Mouse (Mus musculus) left cerebral cortex, postnatal 25 days (tissue): Measurements from ENCODE around the gene Slc44a3. TPM values are rescaled to one million over a fixed set of nuclear protein-coding genes. Genes with fewer than 3 reads are reported as not detected.

Experiments used
- DNase-seq, 2 experiments: peaks; one replicate each; pipeline ENCODE4 v3.0.0; 2022; ENCODE audit warnings: low spot score in 2 of 2, mixed read lengths in 1 of 2
- intact Hi-C: fragments of 180-260 bp; cut with DNase I; formaldehyde crosslinking; loops from one replicate; pipeline ENCODE4 v1.15.1; 2025
- total RNA-seq, 2 experiments: library from RNA; stranded (reverse); gene quantifications; 2 replicates each; pipeline ENCODE4 v1.2.3; 2021

Slc44a3 gene
- total RNA-seq, 2 experiments from 2014 or later = not detected

DNA sequence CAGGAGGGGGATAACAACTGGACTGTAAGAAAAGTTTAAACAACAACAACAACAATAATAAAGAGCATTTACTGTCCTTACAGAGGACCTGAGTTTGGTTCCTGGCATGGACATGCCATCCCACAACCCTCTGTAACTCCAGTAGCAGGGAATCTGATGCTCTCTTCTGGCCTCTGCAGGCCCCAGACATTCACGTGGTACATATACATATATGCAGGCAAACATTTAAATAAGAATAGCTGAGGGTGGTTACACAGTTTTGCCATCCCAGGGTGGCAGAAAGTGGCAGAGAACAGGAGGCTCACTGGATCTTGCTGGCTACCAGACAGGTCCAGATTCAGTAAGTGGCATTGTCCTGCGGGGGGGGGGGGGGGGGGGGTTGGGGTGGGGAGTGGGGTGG lies 64.1 kb downstream of the Slc44a3 start:
- intact Hi-C loops = no loop called here
- no peak for DNase-seq

GRCm38 (mm10) chr3:121467094-121467552 lies 65.1 kb downstream of the Slc44a3 start:
- DNase-seq = no peak
- intact Hi-C loops = no loop called here

- no peak for DNase-seq
- intact Hi-C loops = no loop called here
Measured at GRCm38 (mm10) chr3:121465795-121466194, 66.4 kb downstream of the Slc44a3 start.

GRCm38 (mm10) chr3:121464733-121465305 lies 67.4 kb downstream of the Slc44a3 start:
- intact Hi-C loops = no loop called here
- no peak for DNase-seq

DNA sequence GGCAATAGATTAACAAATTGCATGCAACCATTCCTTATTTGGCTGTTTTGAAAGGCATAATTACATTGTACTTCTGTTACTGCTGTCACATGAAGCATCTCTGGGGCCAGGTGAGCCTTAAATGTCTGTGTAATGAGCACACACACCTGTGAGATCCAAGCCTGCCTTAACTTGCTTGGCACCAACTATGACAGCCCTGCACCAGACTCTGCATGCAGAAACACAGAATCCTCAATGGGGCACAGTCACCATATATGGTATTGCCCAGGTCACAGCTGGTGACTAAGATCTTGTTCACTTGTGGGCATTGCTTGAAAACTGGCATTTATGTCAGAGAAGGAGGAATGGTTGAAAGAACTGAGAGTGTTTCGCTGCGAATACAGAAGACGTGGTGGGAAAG lies 69.4 kb downstream of the Slc44a3 start:
- intact Hi-C loops = no loop called here
- DNase-seq = no peak

- intact Hi-C loops = no loop called here
- DNase-seq = no peak
Measured at GRCm38 (mm10) chr3:121461477-121461876, 70.7 kb downstream of the Slc44a3 start.

DNA sequence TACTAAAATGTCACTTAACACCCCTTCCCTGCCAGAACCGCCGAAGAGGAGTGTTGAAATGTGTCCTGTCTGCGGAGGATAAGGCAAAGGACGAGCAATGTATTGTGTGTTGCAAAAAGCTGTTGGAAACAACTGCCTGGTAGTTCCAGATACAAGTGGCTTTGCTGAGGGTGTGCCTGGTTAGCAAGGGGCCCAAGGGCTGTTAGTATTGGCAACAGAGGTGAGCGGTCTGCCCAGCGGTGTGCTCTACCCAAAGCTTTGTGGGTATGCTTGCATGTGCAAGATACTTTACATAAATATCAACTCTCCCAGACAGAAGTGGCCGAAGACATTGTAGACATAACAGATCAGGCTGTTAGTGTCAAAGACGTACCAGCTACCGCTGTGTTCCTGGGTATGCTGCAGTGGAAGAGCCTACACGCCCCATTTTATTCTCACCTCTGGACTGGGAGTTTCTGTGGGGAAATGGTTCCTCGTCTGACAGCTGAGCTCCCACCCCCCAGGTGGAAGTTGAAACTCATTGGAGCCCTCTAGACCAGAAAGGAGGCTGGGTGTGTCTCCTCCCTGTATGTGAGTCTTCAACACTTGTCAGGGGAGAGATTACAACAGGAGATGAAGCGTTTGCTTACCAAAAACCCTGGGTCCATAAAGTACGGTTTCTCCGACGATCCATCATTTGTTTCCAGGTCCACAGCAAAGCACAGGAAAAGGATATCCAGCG lies 71.6 kb downstream of the Slc44a3 start:
- no peak for DNase-seq
- intact Hi-C loops = no loop called here

DNA sequence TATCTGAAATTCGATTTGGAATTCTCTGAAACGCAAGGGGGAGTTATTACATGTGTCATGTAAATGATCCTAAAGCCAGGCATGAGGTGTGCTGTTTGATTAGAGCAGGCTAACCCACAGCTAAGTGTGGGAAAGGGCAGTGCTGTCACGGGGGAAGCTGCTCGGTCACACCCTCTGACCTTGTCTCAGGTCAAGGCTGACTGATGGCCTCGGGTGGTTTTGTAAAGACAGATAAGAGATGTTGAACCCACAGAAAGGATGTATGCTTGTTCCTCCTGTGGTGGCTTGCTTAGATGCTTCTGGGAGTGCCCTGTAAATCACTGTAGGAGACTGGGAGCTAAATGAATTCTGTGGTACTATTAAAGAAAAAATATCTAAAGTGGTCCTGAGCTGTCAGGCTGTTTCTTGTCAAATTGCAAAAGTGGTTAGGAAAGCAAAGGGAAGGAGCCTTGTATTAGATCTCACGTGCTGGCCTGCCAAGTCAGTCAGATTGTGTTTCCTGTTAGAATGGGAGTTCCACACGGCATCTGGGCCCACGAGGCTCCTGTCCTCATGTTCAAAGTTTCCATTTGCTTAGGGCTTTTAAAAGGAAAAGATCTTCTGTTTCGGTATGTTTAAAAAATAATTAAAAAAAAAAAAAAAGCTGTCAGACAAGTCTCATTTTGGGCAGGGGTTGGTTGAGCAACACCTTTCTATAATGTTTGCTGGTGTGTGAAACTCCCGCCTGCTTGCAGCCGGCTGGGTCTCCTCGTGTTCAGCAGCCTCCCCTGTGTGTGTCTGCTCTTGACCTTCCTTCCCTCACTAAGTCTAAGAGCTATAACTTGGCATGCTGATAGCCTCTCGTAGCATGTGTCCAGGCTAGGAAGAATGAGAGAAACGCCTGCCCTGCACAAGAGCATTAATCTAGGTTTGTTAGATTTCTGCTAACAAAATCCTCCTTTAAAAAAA lies 73.4 kb downstream of the Slc44a3 start:
- DNase-seq = no peak
- intact Hi-C loops = no loop called here

DNA sequence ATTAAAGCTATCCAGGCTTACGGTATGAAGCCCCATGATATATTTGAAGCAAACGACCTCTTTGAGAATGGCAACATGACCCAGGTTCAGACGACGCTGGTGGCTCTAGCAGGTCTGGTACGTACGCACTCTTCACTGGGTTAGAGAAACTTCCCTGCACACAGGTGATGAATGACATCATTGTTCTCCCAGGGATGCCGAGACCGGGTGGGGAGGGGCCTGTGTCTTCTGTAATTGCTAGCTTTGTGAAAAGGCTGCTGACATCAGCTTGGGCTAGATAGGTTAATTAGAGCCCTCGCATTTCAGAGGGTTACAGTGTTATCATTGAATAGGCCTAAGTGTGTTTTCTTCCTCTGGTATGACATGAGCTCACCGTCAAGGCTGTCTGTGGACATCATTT lies 80.8 kb downstream of the Slc44a3 start:
- DNase-seq = no peak
- intact Hi-C loops = no loop called here

- DNase-seq = no peak
- intact Hi-C loops = no loop called here
Measured at GRCm38 (mm10) chr3:121449527-121449926, 82.7 kb downstream of the Slc44a3 start.

GRCm38 (mm10) chr3:121448606-121449005 lies 83.6 kb downstream of the Slc44a3 start:
- intact Hi-C loops = no loop called here
- no peak for DNase-seq

- intact Hi-C loops = no loop called here
- DNase-seq = no peak
Measured at GRCm38 (mm10) chr3:121448029-121448468, 84.2 kb downstream of the Slc44a3 start.

- intact Hi-C loops = no loop called here
- no peak for DNase-seq
Measured at GRCm38 (mm10) chr3:121446454-121446853, 85.8 kb downstream of the Slc44a3 start.

GRCm38 (mm10) chr3:121444414-121444813 lies 87.8 kb downstream of the Slc44a3 start:
- intact Hi-C loops = no loop called here
- no peak for DNase-seq

GRCm38 (mm10) chr3:121443861-121444271 lies 88.3 kb downstream of the Slc44a3 start:
- intact Hi-C loops = no loop called here
- no peak for DNase-seq

DNA sequence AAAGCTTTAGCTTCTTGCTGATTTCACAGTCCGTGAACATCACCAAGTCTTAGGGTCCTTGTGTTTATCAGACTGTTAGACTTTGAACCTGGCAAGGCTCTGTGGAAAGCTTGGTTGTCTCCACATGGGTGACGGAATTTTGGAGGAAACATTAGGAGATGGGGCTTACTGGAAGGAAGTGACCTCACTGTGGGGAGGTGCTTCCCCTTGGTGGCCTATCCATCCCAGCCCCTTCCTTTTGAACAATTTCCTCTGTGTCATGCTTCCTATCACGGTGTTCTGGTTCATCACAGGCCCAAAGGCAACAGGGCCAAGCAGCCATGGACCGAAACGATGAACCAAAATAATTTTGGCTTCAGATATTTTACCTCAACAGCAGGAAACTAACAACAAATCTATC lies 89.9 kb downstream of the Slc44a3 start:
- intact Hi-C loops = no loop called here

DNA sequence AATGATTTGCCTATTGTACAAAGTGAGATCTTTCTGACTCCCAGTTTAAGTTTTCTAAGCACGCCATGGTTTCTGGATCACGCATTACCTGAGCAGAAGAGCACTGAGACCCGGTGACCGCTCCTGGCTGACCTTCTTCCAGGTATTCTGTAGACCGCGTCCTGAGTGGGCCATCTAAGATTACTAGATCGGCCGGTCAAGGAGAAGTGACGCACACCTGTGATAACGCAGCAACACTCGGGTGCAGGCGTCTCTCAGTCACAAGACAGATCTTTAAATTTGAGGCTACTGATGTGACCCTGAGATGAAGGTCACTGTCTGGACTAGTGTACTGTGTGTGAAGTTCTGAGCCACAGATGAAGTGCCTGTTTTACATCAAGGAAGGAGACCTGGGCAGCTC lies 90.7 kb downstream of the Slc44a3 start:
- intact Hi-C loops = no loop called here
- DNase-seq = no peak

More for the DNA sequence above, 89.9 kb downstream of the Slc44a3 start:
- no peak for DNase-seq

DNA sequence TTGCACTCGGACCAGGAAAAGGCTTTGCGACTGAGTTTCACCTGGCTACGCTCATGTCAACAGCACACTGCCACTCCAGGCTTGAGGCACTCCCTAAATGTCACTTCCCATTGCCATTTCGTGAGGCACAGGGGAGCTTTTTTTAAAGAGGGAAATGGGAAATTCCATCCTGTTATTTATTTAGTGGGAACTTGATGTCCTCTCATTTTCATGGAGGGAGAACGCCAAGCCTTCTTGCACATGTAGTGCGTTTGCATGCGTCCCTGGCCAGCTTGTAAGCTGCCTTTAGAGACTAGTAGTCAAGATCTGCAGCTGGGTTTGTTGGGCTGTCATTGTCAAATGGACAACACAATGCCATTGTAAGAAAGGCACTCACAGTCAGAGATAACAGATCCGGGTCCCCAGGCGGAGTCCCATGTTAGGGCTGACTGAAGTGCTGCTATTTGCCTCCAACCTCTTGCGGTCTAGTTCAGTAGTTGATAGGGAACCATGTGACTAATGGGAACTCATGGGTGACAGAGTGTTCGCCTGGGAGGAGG lies 92.5 kb downstream of the Slc44a3 start:
- intact Hi-C loops = no loop called here
- no peak for DNase-seq

DNA sequence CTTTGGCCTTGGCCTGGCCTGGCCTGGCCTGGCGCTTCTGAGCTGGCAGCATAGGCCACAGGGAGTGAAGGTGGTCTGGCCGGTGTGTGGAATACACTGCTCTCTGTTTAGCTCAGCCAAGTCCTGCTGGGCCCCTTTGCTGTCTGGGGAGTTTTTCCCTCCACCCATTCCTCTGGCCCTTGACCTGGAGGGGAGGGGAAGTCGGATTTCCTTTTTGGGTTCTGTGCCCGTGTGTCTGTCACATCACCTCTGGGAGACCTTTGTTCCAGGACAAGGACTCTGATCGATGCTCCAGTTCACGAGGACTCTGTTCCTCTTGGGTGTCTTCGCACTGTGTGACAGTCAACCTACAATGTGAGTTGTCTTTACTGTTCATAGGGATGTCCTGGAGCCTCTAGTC lies 94.2 kb downstream of the Slc44a3 start:
- DNase-seq = no peak
- intact Hi-C loops = no loop called here

DNA sequence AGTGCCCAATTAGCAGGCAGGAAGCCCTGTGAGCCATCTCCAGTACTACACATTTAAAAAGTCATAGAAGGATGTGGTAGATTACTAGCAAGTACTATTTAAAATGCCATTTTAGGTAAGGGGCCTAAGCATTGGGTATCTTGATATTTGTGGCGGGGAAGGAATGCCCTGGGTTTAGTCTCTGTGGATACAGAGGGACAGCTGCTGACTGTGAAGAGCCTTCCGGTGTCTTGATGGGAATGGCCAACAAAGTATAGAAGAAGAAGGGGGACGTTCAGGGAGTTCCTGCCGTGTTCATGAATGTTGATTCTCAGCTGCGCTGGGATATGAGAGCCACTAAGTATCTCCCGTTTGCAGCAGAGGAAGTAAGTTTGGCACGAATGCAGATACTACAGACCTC lies 95.1 kb downstream of the Slc44a3 start:
- intact Hi-C loops = no loop called here

More for the DNA sequence above, 95.1 kb downstream of the Slc44a3 start:
- DNase-seq = no peak
